Mouse (Mus musculus) olfactory bulb, adult 2 months (tissue): ENCODE results near the gene Psg19. TPM values are rescaled to one million over a fixed set of nuclear protein-coding genes. Genes with fewer than 3 reads are reported as not detected.
A peak's percentile ranks its signal among the peaks of the same experiment; 100 is the strongest.
"Not testable (repeated sequence)": the region's sequence is repeated elsewhere in the genome, so short reads cannot be mapped to it uniquely, and the experiment has no call there.

Experiments
- H3K27ac ChIP-seq: fragments of 200-500 bp; 2 replicates; pipeline ENCODE4 v1.5.1; 2012; ENCODE audit warnings: low read depth, low read length; ENCODE audit not compliant: insufficient read depth
- H3K4me1 ChIP-seq: fragments of 200-500 bp; 2 replicates; pipeline ENCODE4 v1.6.1; 2012; ENCODE audit warnings: low read length; ENCODE audit not compliant: control insufficient read depth, insufficient read depth
- H3K4me3 ChIP-seq: fragments of 200-500 bp; 2 replicates; pipeline ENCODE4 v1.5.1; 2012; ENCODE audit warnings: mild to moderate bottlenecking, low read depth, low read length, moderate library complexity; ENCODE audit not compliant: insufficient read depth
- CTCF ChIP-seq: fragments of 200-500 bp; IDR thresholded peaks from 2 replicates; pipeline ENCODE4 v1.5.1; 2012; ENCODE audit warnings: low read depth, mild to moderate bottlenecking, low read length, moderate library complexity; ENCODE audit not compliant: insufficient read depth
- POLR2A ChIP-seq: fragments of 200-500 bp; IDR thresholded peaks from 2 replicates; pipeline ENCODE4 v1.6.1; 2012; ENCODE audit warnings: mild to moderate bottlenecking, low read depth, low read length, moderate library complexity; ENCODE audit not compliant: insufficient read depth
- WGBS: fragments of 180-500 bp; shearing (Covaris S2); methylation state at CpG from one replicate; pipeline ENCODE4 v1.1.7; 2018; 5-methylcytosine and 5-hydroxymethylcytosine counted together
- polyA plus RNA-seq: library from polyadenylated mRNA; stranded (reverse); fragments of >200 nt; gene quantifications from 2 replicates; pipeline ENCODE4 v1.2.4, GENCODE M21; 2012; ENCODE audit warnings: low replicate concordance; ENCODE audit not compliant: missing spikeins, insufficient read depth, insufficient read length

Gene Psg19
- polyA plus RNA-seq, 1 experiment = not detected

DNA sequence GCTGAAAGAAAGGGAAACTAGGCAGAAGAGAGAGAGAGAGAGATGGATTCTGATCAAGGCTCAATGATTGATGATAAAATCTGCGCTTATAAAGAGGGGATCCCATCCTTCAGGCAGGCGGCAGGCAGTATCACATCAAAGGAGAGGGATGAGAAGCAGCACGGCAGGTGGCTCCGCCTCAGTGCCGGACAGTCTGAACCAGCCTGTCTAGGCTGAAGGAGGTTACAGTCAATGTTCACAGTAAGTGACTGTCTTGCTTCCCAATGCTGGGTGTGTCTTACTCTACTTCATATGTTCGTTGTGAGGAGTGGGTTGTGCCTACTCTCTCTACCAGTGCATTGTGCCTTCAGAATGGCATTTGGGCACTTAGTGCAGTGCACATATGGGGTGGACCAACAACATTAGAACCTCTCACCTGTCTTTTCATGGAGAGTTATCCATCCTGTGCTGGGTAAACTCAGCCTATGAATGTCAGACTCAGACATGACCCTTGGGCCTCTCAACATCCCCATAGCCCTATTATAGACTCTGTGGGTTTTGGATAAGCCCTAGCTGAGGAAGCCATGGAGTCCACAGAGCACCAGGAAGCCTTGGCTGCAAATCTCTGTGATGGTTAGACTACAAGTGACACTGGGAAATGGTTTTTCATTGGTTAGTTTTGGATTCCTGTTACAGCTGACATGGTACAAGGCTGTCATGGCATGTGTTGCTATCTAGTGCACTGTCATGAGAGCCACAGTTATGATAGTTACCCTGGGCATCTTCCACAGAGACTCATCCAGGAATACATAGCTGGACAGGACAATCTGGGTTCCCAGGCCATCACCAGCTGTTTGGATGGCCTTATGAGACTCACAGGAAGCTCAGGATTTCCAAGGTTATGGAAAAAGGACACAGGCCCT is 49.1 kb downstream of the Psg19 start:
- 25% methylated on average over 6 of the region's 6 CpGs for WGBS
- Histone ChIP-seq H3K4me3 (no peak overlapping the region), H3K4me1 (peaks cover 4% of the 10 kb centered on the region), H3K27ac (no peak overlapping the region)
- TF ChIP-seq CTCF (no peak), POLR2A (no peak)

- not testable (repeated sequence) for H3K27ac ChIP-seq, H3K4me3 ChIP-seq, H3K4me1 ChIP-seq
- WGBS = 68% methylated on average over 2 of the region's 2 CpGs
These were observed 50.9 kb downstream of the Psg19 start for GRCm38 (mm10) chr7:18747420-18747819.

DNA sequence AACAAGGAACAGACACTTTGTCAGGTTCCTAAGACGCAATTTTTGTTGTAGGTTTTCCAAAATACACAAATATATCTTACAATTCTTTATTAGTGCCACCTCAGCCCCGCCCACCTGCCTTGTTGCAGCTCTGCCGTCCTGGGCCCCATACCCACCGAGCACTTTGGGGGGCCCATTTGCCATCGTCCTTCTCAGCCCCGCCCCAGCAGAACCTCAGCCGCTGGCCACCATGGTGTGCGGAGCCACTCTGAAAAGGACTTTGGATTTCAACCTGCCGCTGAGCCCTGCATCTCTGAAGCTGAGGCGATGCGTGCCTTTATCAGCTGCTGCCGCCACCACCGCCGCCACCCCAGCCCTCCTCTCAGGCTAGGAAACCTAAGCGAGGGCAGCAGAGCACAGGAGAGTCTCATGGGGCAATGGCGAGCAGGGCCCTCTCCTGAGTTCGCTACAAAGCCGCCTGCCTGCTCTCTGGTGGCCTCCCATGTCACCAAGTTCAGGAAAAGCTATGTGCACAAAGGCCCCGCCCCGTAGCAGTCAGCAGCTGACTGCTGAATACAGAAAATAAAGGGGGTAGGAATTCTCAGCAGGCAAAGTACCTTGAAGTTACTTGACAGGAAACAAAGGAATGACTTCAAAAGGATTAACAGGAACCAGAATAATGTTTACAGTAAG is 52.0 kb downstream of the Psg19 start:
- Histone ChIP-seq H3K27ac (no peak overlapping the region), H3K4me3 (peak overlapping the region; percentile 34; the same call in 1 of the 2 replicates), H3K4me1 (peaks cover 4% of the 10 kb centered on the region)
- 10% methylated on average over 20 of the region's 20 CpGs for WGBS
- TF ChIP-seq POLR2A (no peak), CTCF (no peak)

Other genes starting within 250 kb of the Psg19 start
- gene Psg27, start 231.2 kb downstream of the Psg19 start, polyA plus RNA-seq = not detected in 2 replicates
- not detected in 2 replicates for gene Psg23, start 182.0 kb downstream of the Psg19 start, polyA plus RNA-seq
- gene Psg21, start 141.8 kb downstream of the Psg19 start, polyA plus RNA-seq = not detected in 2 replicates
- not detected in 2 replicates for gene Psg20, start 112.3 kb downstream of the Psg19 start, polyA plus RNA-seq
- gene Psg22, start 80.4 kb downstream of the Psg19 start, polyA plus RNA-seq = not detected in 2 replicates
- gene Psg17, start 23.1 kb upstream of the Psg19 start, polyA plus RNA-seq = not detected in 2 replicates
- gene Mill2, start 41.4 kb upstream of the Psg19 start, polyA plus RNA-seq = not detected in 2 replicates
- gene Pglyrp1, start 72.8 kb upstream of the Psg19 start, polyA plus RNA-seq = not detected in 2 replicates
- gene Ccdc61, start 111.9 kb upstream of the Psg19 start, polyA plus RNA-seq = not detected in 2 replicates
- gene Nova2, start 127.4 kb upstream of the Psg19 start, polyA plus RNA-seq = not detected in 2 replicates
- not detected in 2 replicates for gene Nanos2, start 188.9 kb upstream of the Psg19 start, polyA plus RNA-seq
- not detected in 2 replicates for gene Mypop, start 192.7 kb upstream of the Psg19 start, polyA plus RNA-seq
- not detected in 2 replicates for gene Irf2bp1, start 205.5 kb upstream of the Psg19 start, polyA plus RNA-seq
- gene Foxa3, start 225.0 kb upstream of the Psg19 start, polyA plus RNA-seq = not detected in 2 replicates
- gene Sympk, start 225.9 kb upstream of the Psg19 start, polyA plus RNA-seq = not detected in 2 replicates